Mouse (Mus musculus): ENCODE data around the gene Gck. TPM values are rescaled to one million over a fixed set of nuclear protein-coding genes. Genes with fewer than 3 reads are reported as not detected.

The Gck gene
- polyA plus RNA-seq (2012; rRNA removed) = 0.33 and 1.2 TPM in 2 replicates

DNA sequence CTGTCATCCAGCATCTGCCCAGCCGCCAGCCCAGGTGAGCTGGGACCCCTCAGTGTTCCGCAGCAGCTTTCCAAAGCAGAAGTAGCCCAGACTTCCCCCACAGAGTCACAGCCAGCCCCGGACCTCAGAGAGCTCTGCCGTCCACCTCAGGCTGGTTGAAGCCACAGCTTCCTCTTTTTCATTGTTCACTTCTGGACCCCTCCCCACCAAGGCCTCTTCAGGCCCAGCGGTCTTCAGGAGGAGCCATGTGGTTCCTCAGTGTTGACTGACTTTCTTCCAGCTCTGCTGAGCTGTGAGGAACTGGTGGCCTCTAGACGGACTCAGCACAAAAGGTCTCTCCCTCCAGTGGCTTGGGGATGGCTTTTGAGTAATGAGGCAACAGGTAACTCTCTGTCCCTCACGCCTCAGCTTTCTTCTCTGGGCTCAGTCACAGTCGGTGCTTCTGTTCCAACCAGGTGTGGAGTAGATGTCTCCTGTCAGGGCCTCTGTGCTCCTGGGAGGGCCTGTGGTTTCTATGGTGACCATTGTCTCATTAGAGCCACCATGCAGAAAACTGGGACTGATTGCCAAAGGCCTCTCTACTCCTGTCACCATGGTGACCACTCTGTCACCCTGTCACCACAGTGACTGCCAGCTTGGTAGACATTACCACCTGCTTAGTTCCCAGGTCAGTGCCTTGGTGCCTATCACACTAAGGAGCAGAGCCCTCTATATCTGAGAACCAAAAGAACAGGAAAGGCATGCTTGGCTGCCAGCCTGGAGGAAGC is at the start of gene Gck:
Gene Gck, minus strand, starts transcription at position 496 of the 767 bp plus-strand sequence.
- H3K36me3 ChIP-seq (ENCODE audit: control insufficient read depth, insufficient read depth, low read length) = no peaks in the 10 kb centered on the region
- H3K27ac ChIP-seq (ENCODE audit: insufficient read depth, low read depth, low read length) = no peak within 1 kb of the TSS
- TF ChIP-seq CTCF (IDR thresholded peaks at IDR 0.05; ENCODE audit: extremely low read depth, insufficient read length, insufficient replicate concordance, low read depth, low read length) (no peak), POLR2A (IDR thresholded peaks at IDR 0.05; ENCODE audit: low read depth, low read length) (no peak)
- no peak within 1 kb of the TSS for H3K4me3 ChIP-seq (ENCODE audit: low read depth, low read length)
- peaks cover 1% of the 10 kb centered on the region; the same call in 1 of the 2 replicates for H3K4me1 ChIP-seq (ENCODE audit: control insufficient read depth, insufficient read depth, insufficient read length, low read length)
- 70% methylated on average over 8 of the region's 8 CpGs for WGBS
- H3K27me3 ChIP-seq (ENCODE audit: control insufficient read depth, insufficient read depth, low read length) = no peaks in the 10 kb centered on the region

DNA sequence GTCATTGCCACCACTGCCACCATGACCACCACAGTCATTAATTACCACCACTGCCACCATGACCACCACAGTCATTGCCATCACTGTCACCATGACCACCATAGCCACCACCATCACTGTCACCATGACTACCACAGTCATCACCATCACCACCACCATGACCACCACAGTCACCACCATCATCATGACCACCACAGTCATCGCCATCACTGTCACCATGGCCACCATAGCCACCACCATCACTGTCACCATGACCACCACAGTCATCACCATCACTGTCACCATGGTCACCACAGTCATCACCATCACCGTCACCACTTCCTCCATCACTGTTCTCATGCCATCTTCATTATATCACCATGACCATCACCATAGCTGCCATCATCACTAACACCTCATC is 48.6 kb upstream of the Gck start:
- Histone ChIP-seq H3K4me3 (ENCODE audit: low read depth, low read length) (no peak overlapping the region), H3K27me3 (ENCODE audit: control insufficient read depth, insufficient read depth, low read length) (no peaks in the 10 kb centered on the region), H3K27ac (ENCODE audit: insufficient read depth, low read depth, low read length) (no peak overlapping the region), H3K36me3 (ENCODE audit: control insufficient read depth, insufficient read depth, low read length) (no peaks in the 10 kb centered on the region), H3K4me1 (ENCODE audit: control insufficient read depth, insufficient read depth, insufficient read length, low read length) (peaks cover 37% of the 10 kb centered on the region)
- WGBS = 99% methylated on average over 2 of the region's 2 CpGs
- no peak for TF ChIP-seq POLR2A (IDR thresholded peaks at IDR 0.05; ENCODE audit: low read depth, low read length)
- no peak for TF ChIP-seq CTCF (IDR thresholded peaks at IDR 0.05; ENCODE audit: extremely low read depth, insufficient read length, insufficient replicate concordance, low read depth, low read length)

DNA sequence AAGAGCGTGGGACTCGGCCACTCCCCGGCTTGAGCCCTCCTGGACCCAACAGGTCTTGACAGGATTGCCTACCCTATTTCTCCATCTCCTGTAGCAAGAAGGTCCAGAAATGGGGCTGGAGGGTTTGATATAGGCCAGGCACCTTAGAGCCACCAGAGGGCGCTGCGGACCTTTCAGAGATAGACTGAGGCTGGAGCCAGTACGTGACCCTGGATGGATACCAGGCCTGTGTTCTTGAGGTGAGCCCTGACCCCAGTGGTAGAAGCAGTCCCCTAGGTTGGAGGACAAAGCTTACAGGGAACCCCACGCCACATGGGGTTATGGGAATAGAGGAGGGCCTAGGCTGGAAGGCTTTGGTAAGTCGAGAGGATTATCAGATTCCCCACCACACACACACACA is 46.1 kb upstream of the Gck start:
- Histone ChIP-seq H3K4me1 (ENCODE audit: control insufficient read depth, insufficient read depth, insufficient read length, low read length) (peaks cover 15% of the 10 kb centered on the region), H3K27me3 (ENCODE audit: control insufficient read depth, insufficient read depth, low read length) (no peaks in the 10 kb centered on the region), H3K27ac (ENCODE audit: insufficient read depth, low read depth, low read length) (no peak overlapping the region), H3K4me3 (ENCODE audit: low read depth, low read length) (no peak overlapping the region), H3K36me3 (ENCODE audit: control insufficient read depth, insufficient read depth, low read length) (no peaks in the 10 kb centered on the region)
- peak; percentile 95 for TF ChIP-seq CTCF (IDR thresholded peaks at IDR 0.05; ENCODE audit: extremely low read depth, insufficient read length, insufficient replicate concordance, low read depth, low read length)
- no peak for TF ChIP-seq POLR2A (IDR thresholded peaks at IDR 0.05; ENCODE audit: low read depth, low read length)
- 12% methylated on average over 8 of the region's 8 CpGs for WGBS

DNA sequence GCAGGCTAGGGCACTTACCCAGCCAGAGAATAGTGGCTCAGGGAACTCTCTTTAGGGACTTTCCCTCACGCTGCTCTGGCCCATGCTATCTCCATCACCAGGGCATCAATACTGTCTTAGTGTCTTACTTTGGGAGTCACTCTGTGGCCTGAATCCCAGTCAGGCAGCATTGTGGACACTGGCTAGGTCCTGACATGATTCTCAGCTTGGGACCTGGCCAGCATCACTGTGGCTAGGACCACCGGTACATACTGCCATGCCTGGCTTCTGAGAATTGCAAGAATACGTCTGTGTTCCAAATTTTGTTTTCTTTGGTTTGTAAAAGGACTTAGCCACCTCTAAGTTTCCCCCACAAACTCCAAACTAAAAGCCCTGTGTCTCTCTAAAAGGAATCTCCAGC is 45.0 kb upstream of the Gck start:
- WGBS = 88% methylated on average over 3 of the region's 3 CpGs
- H3K36me3 ChIP-seq (ENCODE audit: control insufficient read depth, insufficient read depth, low read length) = no peaks in the 10 kb centered on the region
- H3K4me1 ChIP-seq (ENCODE audit: control insufficient read depth, insufficient read depth, insufficient read length, low read length) = peaks cover 8% of the 10 kb centered on the region; the same call in 1 of the 2 replicates
- H3K4me3 ChIP-seq (ENCODE audit: low read depth, low read length) = no peak overlapping the region
- TF ChIP-seq POLR2A (IDR thresholded peaks at IDR 0.05; ENCODE audit: low read depth, low read length) = no peak
- TF ChIP-seq CTCF (IDR thresholded peaks at IDR 0.05; ENCODE audit: extremely low read depth, insufficient read length, insufficient replicate concordance, low read depth, low read length) = no peak
- no peak overlapping the region for H3K27ac ChIP-seq (ENCODE audit: insufficient read depth, low read depth, low read length)
- H3K27me3 ChIP-seq (ENCODE audit: control insufficient read depth, insufficient read depth, low read length) = no peaks in the 10 kb centered on the region

DNA sequence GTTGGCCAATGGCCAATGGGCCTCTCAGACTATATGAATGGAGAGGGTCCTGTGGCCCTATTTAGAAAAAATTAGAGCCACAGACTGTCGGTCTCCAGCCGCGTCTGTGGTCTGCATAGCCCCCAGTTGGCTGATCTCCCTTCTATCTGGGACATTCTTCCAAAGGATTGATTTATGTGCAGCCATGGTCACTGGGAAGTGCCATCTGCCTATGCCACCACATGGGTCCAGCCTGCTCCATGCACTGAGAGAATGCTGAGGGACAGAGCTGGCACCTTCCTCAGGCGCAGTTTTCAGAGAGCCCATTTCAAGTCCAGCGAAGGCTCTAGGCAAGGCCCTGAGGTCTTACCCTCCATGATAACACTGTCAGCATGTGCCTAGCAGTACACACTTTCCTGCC is 44.3 kb upstream of the Gck start:
- no peak for TF ChIP-seq POLR2A (IDR thresholded peaks at IDR 0.05; ENCODE audit: low read depth, low read length)
- TF ChIP-seq CTCF (IDR thresholded peaks at IDR 0.05; ENCODE audit: extremely low read depth, insufficient read length, insufficient replicate concordance, low read depth, low read length) = no peak
- peaks cover 5% of the 10 kb centered on the region; the same call in 1 of the 2 replicates for H3K4me1 ChIP-seq (ENCODE audit: control insufficient read depth, insufficient read depth, insufficient read length, low read length)
- no peaks in the 10 kb centered on the region for H3K27me3 ChIP-seq (ENCODE audit: control insufficient read depth, insufficient read depth, low read length)
- no peak overlapping the region for H3K27ac ChIP-seq (ENCODE audit: insufficient read depth, low read depth, low read length)
- no peaks in the 10 kb centered on the region for H3K36me3 ChIP-seq (ENCODE audit: control insufficient read depth, insufficient read depth, low read length)
- WGBS = 93% methylated on average over 5 of the region's 5 CpGs
- no peak overlapping the region for H3K4me3 ChIP-seq (ENCODE audit: low read depth, low read length)

DNA sequence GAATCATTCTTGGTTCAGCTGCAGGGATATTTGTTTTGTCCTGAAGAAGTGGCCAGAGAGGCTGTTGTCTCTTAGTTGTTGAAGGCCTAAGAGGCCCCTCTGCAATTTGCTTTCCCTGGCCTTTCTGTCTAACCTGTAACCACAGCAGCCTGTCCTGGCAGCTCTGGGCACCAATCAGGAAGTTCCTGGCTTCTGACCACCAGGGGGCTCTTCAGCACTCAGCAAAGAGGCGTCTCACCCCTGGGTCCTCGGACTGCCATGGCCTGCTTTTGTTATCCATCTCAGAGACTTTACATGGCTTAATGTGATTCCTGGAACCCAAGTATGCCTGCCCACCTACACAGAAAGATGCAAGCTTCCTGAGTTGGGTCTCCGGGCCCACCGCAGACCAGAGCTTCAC is 41.0 kb upstream of the Gck start:
- no peak for TF ChIP-seq POLR2A (IDR thresholded peaks at IDR 0.05; ENCODE audit: low read depth, low read length)
- TF ChIP-seq CTCF (IDR thresholded peaks at IDR 0.05; ENCODE audit: extremely low read depth, insufficient read length, insufficient replicate concordance, low read depth, low read length) = peak; percentile 66
- Histone ChIP-seq H3K4me3 (ENCODE audit: low read depth, low read length) (no peak overlapping the region), H3K27me3 (ENCODE audit: control insufficient read depth, insufficient read depth, low read length) (no peaks in the 10 kb centered on the region), H3K4me1 (ENCODE audit: control insufficient read depth, insufficient read depth, insufficient read length, low read length) (peaks cover 3% of the 10 kb centered on the region; the same call in 1 of the 2 replicates), H3K36me3 (ENCODE audit: control insufficient read depth, insufficient read depth, low read length) (no peaks in the 10 kb centered on the region), H3K27ac (ENCODE audit: insufficient read depth, low read depth, low read length) (no peak overlapping the region)
- 39% methylated on average over 4 of the region's 4 CpGs for WGBS

DNA sequence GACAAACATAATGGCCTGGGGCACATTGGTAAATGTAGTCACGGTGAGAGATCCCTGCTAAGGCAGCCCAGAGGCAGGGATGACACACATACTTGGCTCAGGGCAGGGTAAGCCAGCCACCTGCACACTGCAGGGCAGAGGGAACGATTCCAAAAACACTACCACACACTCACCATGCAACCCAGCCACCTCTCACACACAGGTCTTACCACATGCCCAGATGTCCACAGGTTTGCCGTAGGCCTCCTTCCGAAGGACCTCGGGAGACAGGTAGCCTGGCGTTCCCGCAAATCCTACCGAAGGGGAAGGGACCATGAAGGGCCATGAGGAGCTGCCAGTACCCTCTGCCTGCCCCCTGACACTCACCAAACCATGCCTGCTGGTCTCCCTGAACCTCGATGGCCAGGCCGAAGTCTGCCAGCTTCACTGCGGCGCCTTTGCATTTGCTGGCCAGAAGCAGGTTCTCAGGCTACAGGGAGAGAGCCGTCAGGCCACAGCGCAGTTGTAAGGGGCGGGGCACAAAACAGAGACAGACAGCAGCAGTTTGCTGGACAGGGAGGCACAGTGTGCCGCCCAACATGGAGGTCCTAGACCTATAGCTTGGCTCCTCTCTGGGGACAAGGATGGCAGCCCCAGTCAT is 40.2 kb upstream of the Gck start:
- H3K27ac ChIP-seq (ENCODE audit: insufficient read depth, low read depth, low read length) = no peak overlapping the region
- H3K36me3 ChIP-seq (ENCODE audit: control insufficient read depth, insufficient read depth, low read length) = no peaks in the 10 kb centered on the region
- H3K4me1 ChIP-seq (ENCODE audit: control insufficient read depth, insufficient read depth, insufficient read length, low read length) = peaks cover 3% of the 10 kb centered on the region; the same call in 1 of the 2 replicates
- no peak for TF ChIP-seq CTCF (IDR thresholded peaks at IDR 0.05; ENCODE audit: extremely low read depth, insufficient read length, insufficient replicate concordance, low read depth, low read length)
- no peak for TF ChIP-seq POLR2A (IDR thresholded peaks at IDR 0.05; ENCODE audit: low read depth, low read length)
- WGBS = 88% methylated on average over 16 of the region's 16 CpGs
- H3K4me3 ChIP-seq (ENCODE audit: low read depth, low read length) = no peak overlapping the region
- no peaks in the 10 kb centered on the region for H3K27me3 ChIP-seq (ENCODE audit: control insufficient read depth, insufficient read depth, low read length)

All from small intestine, adult 2 months (tissue).